ENCODE assay signal across 16 mouse cellular contexts in genomic region chr17:74959481-74960245, GRCm38 (mm10). TPM values are rescaled to one million over a fixed set of nuclear protein-coding genes. Genes with fewer than 3 reads are reported as not detected.
A peak's percentile ranks its signal among the peaks of the same experiment; 100 is the strongest.
DNase-seq lines count a peak whose midpoint lies in the region; ATAC-seq and TF ChIP-seq lines count a peak whose summit lies in the region.
"Had no signal": no experiment of that assay in that cellular context is flagged by ENCODE, and none has a peak within 500 bp of the region (broad histone marks: within the 10 kb centered on the region; RNA-seq: fewer than 3 reads in every experiment).

No protein-coding gene starts in this region.

- ATAC-seq in intestine, embryonic 14.5 days (replicated peaks; ENCODE audit: low FRiP score, low TSS enrichment, low read depth), result no peak
- no peak for ATAC-seq in intestine, postnatal 0 days
- ATAC-seq in forebrain, embryonic 15.5 days (replicated peaks), result no peak
- ATAC-seq: CD4-positive, CD25-positive, alpha-beta regulatory T cell, adult 4 months; forebrain, embryonic 14.5 days; lung, postnatal 0 days had no signal

- no peaks in the 10 kb centered on the region for H3K9me3 ChIP-seq in intestine, embryonic 14.5 days (ENCODE audit: control insufficient read depth, low read length)
- no peaks in the 10 kb centered on the region for H3K9me3 ChIP-seq in intestine, postnatal 0 days (ENCODE audit: control insufficient read depth)
- H3K9me3 ChIP-seq in forebrain, embryonic 15.5 days, result no peaks in the 10 kb centered on the region
- H3K9me3 ChIP-seq: liver, embryonic 13.5 days had no signal

- no peak overlapping the region; the same call in 1 of the 2 replicates for H3K27ac ChIP-seq in intestine, embryonic 14.5 days (ENCODE audit: low read depth)
- H3K27ac ChIP-seq in intestine, postnatal 0 days (ENCODE audit: low read depth, low read length), result no peak overlapping the region
- no peak overlapping the region for H3K27ac ChIP-seq in forebrain, embryonic 15.5 days (replicated peaks)
- H3K27ac ChIP-seq: liver, embryonic 13.5 days had no signal

- H3K27me3 ChIP-seq in intestine, embryonic 14.5 days (replicated peaks; ENCODE audit: control insufficient read depth, insufficient read depth, low read length), result no peaks in the 10 kb centered on the region
- H3K27me3 ChIP-seq in intestine, postnatal 0 days (replicated peaks; ENCODE audit: control insufficient read depth, insufficient read depth, low read length), result no peaks in the 10 kb centered on the region
- H3K27me3 ChIP-seq in forebrain, embryonic 15.5 days, result no peaks in the 10 kb centered on the region
- H3K27me3 ChIP-seq: liver, embryonic 13.5 days had no signal

- no peak overlapping the region for H3K9ac ChIP-seq in intestine, embryonic 14.5 days (ENCODE audit: low read length)
- no peak overlapping the region for H3K9ac ChIP-seq in intestine, postnatal 0 days (ENCODE audit: low read depth, low read length)
- no peak overlapping the region for H3K9ac ChIP-seq in forebrain, embryonic 15.5 days (replicated peaks)
- H3K9ac ChIP-seq: liver, embryonic 13.5 days had no signal

- H3K4me2 ChIP-seq in intestine, embryonic 14.5 days (ENCODE audit: low read length), result no peak overlapping the region
- no peak overlapping the region for H3K4me2 ChIP-seq in intestine, postnatal 0 days (replicated peaks; ENCODE audit: low read depth)
- no peak overlapping the region for H3K4me2 ChIP-seq in forebrain, embryonic 15.5 days (replicated peaks)
- H3K4me2 ChIP-seq: liver, embryonic 13.5 days had no signal

- H3K36me3 ChIP-seq in intestine, embryonic 14.5 days (ENCODE audit: control insufficient read depth, insufficient read depth, low read length), result no peaks in the 10 kb centered on the region
- no peaks in the 10 kb centered on the region for H3K36me3 ChIP-seq in intestine, postnatal 0 days (ENCODE audit: control insufficient read depth, insufficient read depth)
- no peaks in the 10 kb centered on the region for H3K36me3 ChIP-seq in forebrain, embryonic 15.5 days
- H3K36me3 ChIP-seq: liver, embryonic 13.5 days had no signal

- 58% methylated on average over 6 of the region's 6 CpGs for WGBS in intestine, embryonic 14.5 days
- 66% methylated on average over 6 of the region's 6 CpGs for WGBS in intestine, postnatal 0 days
- WGBS in forebrain, embryonic 15.5 days, result 42% methylated on average over 6 of the region's 6 CpGs

- DNase-seq in intestine, embryonic 14.5 days (ENCODE audit: low spot score), result peak; percentile 50
- DNase-seq in ES-CJ7 (ENCODE audit: low read depth, low spot score), result peak; percentile 54
- peak; percentile 62 for DNase-seq in Muller cell, postnatal 12 days (ENCODE audit: inconsistent ontology term)
- DNase-seq in fibroblast of lung, adult 2 months (ENCODE audit: low read depth), result peak; percentile 36
- no peak for DNase-seq in cerebellum, postnatal 14 days
- DNase-seq: adrenal gland, postnatal 36 days; kidney, adult 9 months; kidney, postnatal 4 days; liver, embryonic 13.5 days; right cerebral cortex, postnatal 4 days; thymus, postnatal 25 days had no signal

- no peak overlapping the region for H3K4me3 ChIP-seq in intestine, embryonic 14.5 days (ENCODE audit: low read depth, low read length)
- no peak overlapping the region for H3K4me3 ChIP-seq in intestine, postnatal 0 days (ENCODE audit: low read depth, low read length)
- no peak overlapping the region for H3K4me3 ChIP-seq in forebrain, embryonic 15.5 days
- H3K4me3 ChIP-seq: liver, embryonic 13.5 days had no signal

- no peaks in the 10 kb centered on the region for H3K4me1 ChIP-seq in intestine, embryonic 14.5 days (replicated peaks; ENCODE audit: control insufficient read depth, insufficient read depth, low read length)
- no peaks in the 10 kb centered on the region for H3K4me1 ChIP-seq in intestine, postnatal 0 days (replicated peaks; ENCODE audit: control insufficient read depth, insufficient read depth, low read length)
- no peaks in the 10 kb centered on the region for H3K4me1 ChIP-seq in forebrain, embryonic 15.5 days
- H3K4me1 ChIP-seq: liver, embryonic 13.5 days had no signal

- no peak for TF ChIP-seq CTCF in intestine, postnatal 0 days (IDR thresholded peaks at IDR 0.05; ENCODE audit: low read depth)

RNA-seq across cellular contexts. Expression of gene Ltbp1, which starts 45.7 kb away (rescaled TPM):
- polyA plus RNA-seq in intestine, embryonic 14.5 days (2014; fragmentation: Nextera tagmentation; extraction: Ambion mirVana), result 29.8 and 38.0 TPM in 2 replicates
- 8.1 and 8.5 TPM in 2 replicates for polyA plus RNA-seq in intestine, postnatal 0 days (2015; fragmentation: Nextera tagmentation; extraction: Ambion mirVana)
- polyA plus RNA-seq in forebrain, embryonic 15.5 days (2015; fragmentation: Nextera tagmentation; extraction: Ambion mirVana), result 4.0 and 4.6 TPM in 2 replicates

Comparison
In these comparisons a context has a peak if more than half of its experiments do, and no peak if none do; other contexts are left out.
1. DNase-seq: peak in intestine, embryonic 14.5 days (single experiment), ES-CJ7 (single experiment), Muller cell, postnatal 12 days (single experiment) and fibroblast of lung, adult 2 months (single experiment); none in cerebellum, postnatal 14 days (0 of 2).